Mouse (Mus musculus) MEL (cell line): Measurements from ENCODE around the gene Lad1. TPM values are rescaled to one million over a fixed set of nuclear protein-coding genes. Genes with fewer than 3 reads are reported as not detected.

Experiments used
- DNase-seq: peaks from one replicate; pipeline ENCODE4 v3.0.0; 2011; ENCODE audit warnings: low read depth, low spot score
- H3K27ac ChIP-seq: 2 replicates; pipeline ENCODE4 v1.5.1; 2012; ENCODE audit warnings: low read depth, mild to moderate bottlenecking, control low read depth, low read length, moderate library complexity; ENCODE audit not compliant: control insufficient read depth
- H3K27me3 ChIP-seq, 2 experiments: fragments of 150-350 bp in 1 of 2; sonication (generic) in 1 of 2; 2 replicates each; pipeline ENCODE4 v1.6.1; 2012; ENCODE audit warnings: low read length in 2 of 2, mild to moderate bottlenecking in 2 of 2, improper control_type of control experiment in 1 of 2, moderate library complexity in 1 of 2; ENCODE audit not compliant: insufficient read depth in 2 of 2, control insufficient read depth in 1 of 2
- H3K36me3 ChIP-seq, 2 experiments: 2 replicates each; pipeline ENCODE4 v1.6.1; 2012 to 2014; ENCODE audit warnings: low read length in 2 of 2, improper control_type of control experiment in 1 of 2, inconsistent platforms in 1 of 2, mild to moderate bottlenecking in 1 of 2; ENCODE audit not compliant: insufficient read depth in 2 of 2, control insufficient read depth in 1 of 2
- H3K4me1 ChIP-seq, 2 experiments: fragments of 150-350 bp in 1 of 2; sonication (generic) in 1 of 2; 2 replicates each; pipeline ENCODE4 v1.6.1; 2012; ENCODE audit warnings: low read length in 2 of 2, improper control_type of control experiment in 1 of 2, mild to moderate bottlenecking in 1 of 2; ENCODE audit not compliant: insufficient read depth in 2 of 2, control insufficient read depth in 1 of 2
- H3K4me3 ChIP-seq, 2 experiments: fragments of 150-350 bp in 1 of 2; sonication (generic) in 1 of 2; 2 replicates each; pipeline ENCODE4 v1.5.1; 2012; ENCODE audit warnings: low read depth in 2 of 2, low read length in 2 of 2, mild to moderate bottlenecking in 2 of 2, moderate library complexity in 2 of 2, control low read depth in 1 of 2, improper control_type of control experiment in 1 of 2; ENCODE audit not compliant: control insufficient read depth in 1 of 2, insufficient read depth in 1 of 2
- H3K79me2 ChIP-seq: 2 replicates; pipeline ENCODE4 v1.6.1; 2012; ENCODE audit warnings: mild to moderate bottlenecking, low read length, moderate library complexity; ENCODE audit not compliant: control insufficient read depth, poor library complexity, insufficient read depth
- H3K9ac ChIP-seq: 2 replicates; pipeline ENCODE4 v1.6.1; 2012; ENCODE audit warnings: low read depth, mild to moderate bottlenecking, control low read depth, low read length, moderate library complexity; ENCODE audit not compliant: control insufficient read depth, poor library complexity, severe bottlenecking
- H3K9me3 ChIP-seq: fragments of 150-350 bp; sonication (generic); replicated peaks from 2 replicates; pipeline ENCODE4 v1.6.1; 2012; ENCODE audit warnings: mild to moderate bottlenecking, low read length, improper control_type of control experiment, moderate library complexity; ENCODE audit not compliant: insufficient read depth
- BHLHE40 ChIP-seq: IDR thresholded peaks from 2 replicates; pipeline ENCODE4 v1.6.1; 2012; ENCODE audit warnings: low read depth, mild to moderate bottlenecking, inconsistent platforms, low read length, improper control_type of control experiment, borderline replicate concordance
- CHD1 ChIP-seq: IDR thresholded peaks from 2 replicates; pipeline ENCODE4 v1.6.1; 2012; ENCODE audit warnings: low read depth, mild to moderate bottlenecking, inconsistent platforms, low read length, improper control_type of control experiment
- CHD2 ChIP-seq: IDR thresholded peaks from 2 replicates; pipeline ENCODE4 v1.6.1; 2011; ENCODE audit warnings: low read length, improper control_type of control experiment
- ELF1 ChIP-seq: IDR thresholded peaks from 2 replicates; pipeline ENCODE4 v1.6.1; 2014; ENCODE audit warnings: low read depth, mild to moderate bottlenecking, inconsistent platforms, low read length, improper control_type of control experiment, moderate library complexity
- EP300 ChIP-seq, 2 experiments: IDR thresholded peaks; 2 replicates each; pipeline ENCODE4 v1.6.1; 2011; ENCODE audit warnings: improper control_type of control experiment in 2 of 2, low read length in 2 of 2, low read depth in 1 of 2, mild to moderate bottlenecking in 1 of 2
- ETS1 ChIP-seq: IDR thresholded peaks from 2 replicates; pipeline ENCODE4 v1.6.1; 2012; ENCODE audit warnings: low read depth, mild to moderate bottlenecking, inconsistent platforms, low read length, improper control_type of control experiment, moderate library complexity
- GABPA ChIP-seq: IDR thresholded peaks from 2 replicates; pipeline ENCODE4 v1.6.1; 2012; ENCODE audit warnings: low read depth, mild to moderate bottlenecking, inconsistent platforms, low read length, improper control_type of control experiment, moderate library complexity
- GATA1 ChIP-seq: IDR thresholded peaks from 2 replicates; pipeline ENCODE4 v1.6.1; 2011; ENCODE audit warnings: low read depth, low read length, improper control_type of control experiment
- HCFC1 ChIP-seq: IDR thresholded peaks from 2 replicates; pipeline ENCODE4 v1.6.1; 2012; ENCODE audit warnings: low read depth, mild to moderate bottlenecking, inconsistent platforms, low read length, improper control_type of control experiment, moderate library complexity
- MAFK ChIP-seq: IDR thresholded peaks from 2 replicates; pipeline ENCODE4 v1.6.1; 2011; ENCODE audit warnings: low read depth, mild to moderate bottlenecking, low read length, improper control_type of control experiment, borderline replicate concordance
- MAX ChIP-seq: IDR thresholded peaks from 2 replicates; pipeline ENCODE4 v1.6.1; 2011; ENCODE audit warnings: low read length, improper control_type of control experiment
- MAZ ChIP-seq: IDR thresholded peaks from 2 replicates; pipeline ENCODE4 v1.6.1; 2012; ENCODE audit warnings: low read depth, mild to moderate bottlenecking, inconsistent platforms, low read length, improper control_type of control experiment
- MYC ChIP-seq: IDR thresholded peaks from 2 replicates; pipeline ENCODE4 v1.6.1; 2011; ENCODE audit warnings: low read depth, mild to moderate bottlenecking, low read length, improper control_type of control experiment, moderate library complexity
- NELFE ChIP-seq: IDR thresholded peaks from 2 replicates; pipeline ENCODE4 v1.6.1; 2011; ENCODE audit warnings: low read depth, low read length, improper control_type of control experiment
- POLR2AphosphoS5 ChIP-seq: IDR thresholded peaks from 2 replicates; pipeline ENCODE4 v1.6.1; 2012; ENCODE audit warnings: low read depth, borderline replicate concordance, mild to moderate bottlenecking, inconsistent platforms, low read length, moderate library complexity, mixed read lengths
- RAD21 ChIP-seq: IDR thresholded peaks from 2 replicates; pipeline ENCODE4 v1.6.1; 2011; ENCODE audit warnings: mild to moderate bottlenecking, low read depth, low read length, improper control_type of control experiment
- SIN3A ChIP-seq: IDR thresholded peaks from 2 replicates; pipeline ENCODE4 v1.6.1; 2012; ENCODE audit warnings: low read length, improper control_type of control experiment, inconsistent platforms
- TAL1 ChIP-seq: IDR thresholded peaks from 2 replicates; pipeline ENCODE4 v1.6.1; 2012; ENCODE audit warnings: mild to moderate bottlenecking, inconsistent platforms, low read length, moderate library complexity, mixed read lengths
- USF1 ChIP-seq: IDR thresholded peaks from 2 replicates; pipeline ENCODE4 v1.6.1; 2014; ENCODE audit warnings: low read depth, mild to moderate bottlenecking, inconsistent platforms, low read length, improper control_type of control experiment, moderate library complexity
- ZKSCAN1 ChIP-seq: IDR thresholded peaks from 2 replicates; pipeline ENCODE4 v1.6.1; 2012; ENCODE audit warnings: low read depth, mild to moderate bottlenecking, inconsistent platforms, low read length, improper control_type of control experiment, moderate library complexity
- ZMIZ1 ChIP-seq: IDR thresholded peaks from 2 replicates; pipeline ENCODE4 v1.6.1; 2012; ENCODE audit warnings: low read depth, mild to moderate bottlenecking, inconsistent platforms, low read length, improper control_type of control experiment, moderate library complexity
- ZNF384 ChIP-seq: IDR thresholded peaks from 2 replicates; pipeline ENCODE4 v1.6.1; 2012; ENCODE audit warnings: low read depth, mild to moderate bottlenecking, inconsistent platforms, low read length, improper control_type of control experiment
- polyA plus RNA-seq, 2 experiments: library from polyadenylated mRNA; stranded (reverse) in 1 of 2; unstranded in 1 of 2; fragments of >175 nt in 1 of 2; fragments of >200 nt in 1 of 2; gene quantifications; 2 replicates each; pipeline versions ENCODE4 v1.2.1 to v1.2.4; 2012; ENCODE audit warnings: low replicate concordance in 2 of 2, low read depth in 1 of 2; ENCODE audit not compliant: insufficient read length in 2 of 2, insufficient read depth in 1 of 2, missing spikeins in 1 of 2
- total RNA-seq: library from RNA; depleted of rRNA; stranded (reverse); fragments of 300-350 nt; gene quantifications from 2 replicates; pipeline ENCODE4 v1.2.3, GENCODE M21; 2012

Gene Lad1
- total and polyA plus RNA-seq, 3 experiments: not detected

GRCm38 (mm10) chr1:135865518-135866194 is 47.3 kb downstream of the Lad1 start (continued):
- TF ChIP-seq TAL1: no peak

GRCm38 (mm10) chr1:135868570-135868969 is 50.2 kb downstream of the Lad1 start:
- Histone ChIP-seq H3K36me3 (no peaks in the 10 kb centered on the region), H3K27me3 (peaks cover 5 to 9% of the 10 kb centered on the region in 2 experiments; a peak in 3 of 4 replicates)
- TF ChIP-seq SIN3A (no peak), GATA1 (no peak), ETS1 (no peak), NELFE (no peak), MAFK (no peak), GABPA (no peak), CHD1 (no peak), TAL1 (no peak), POLR2AphosphoS5 (no peak), ELF1 (no peak), MYC (no peak), ZKSCAN1 (no peak), EP300 (IDR thresholded peaks at IDR 0.05; ENCODE audit: low read depth in 1 of 2, low read length in 2 of 2) (no peak), MAZ (no peak), USF1 (no peak), HCFC1 (no peak), ZNF384 (no peak), BHLHE40 (no peak), ZMIZ1 (no peak)
- TF ChIP-seq, all 39 proteins: peak for 0
- no peak overlapping the region for H3K9ac ChIP-seq
- no peak overlapping the region for H3K27ac ChIP-seq
- no peaks in the 10 kb centered on the region for H3K79me2 ChIP-seq
- no peaks in the 10 kb centered on the region for H3K9me3 ChIP-seq
- H3K4me3 ChIP-seq: no peak overlapping the region
- H3K4me1 ChIP-seq: no peaks in the 10 kb centered on the region
- no peak for DNase-seq

GRCm38 (mm10) chr1:135872991-135873390 is 54.6 kb downstream of the Lad1 start:
- Histone ChIP-seq H3K9me3 (no peaks in the 10 kb centered on the region), H3K27ac (no peak overlapping the region), H3K9ac (no peak overlapping the region), H3K4me1 (no peaks in the 10 kb centered on the region), H3K36me3 (no peaks in the 10 kb centered on the region), H3K4me3 (no peak overlapping the region), H3K79me2 (no peaks in the 10 kb centered on the region), H3K27me3 (peaks cover 18% of the 10 kb centered on the region in 2 experiments; a peak in 3 of 4 replicates)
- no peak for DNase-seq
- TF ChIP-seq TAL1 (no peak), SIN3A (no peak), MYC (no peak), CHD2 (no peak), USF1 (no peak), HCFC1 (no peak), ETS1 (no peak), RAD21 (no peak), MAX (no peak), EP300 (IDR thresholded peaks at IDR 0.05; ENCODE audit: low read depth in 1 of 2, low read length in 2 of 2) (no peak)
